Comparison of ENCODE assay signal across 18 mouse cellular contexts in genomic region chr19:55117991-55118390, GRCm38 (mm10).
"Had no signal": no experiment of that assay in that cellular context is flagged by ENCODE, and none has a peak within 500 bp of the region (broad histone marks: within the 10 kb centered on the region; RNA-seq: fewer than 3 reads in every experiment).

No protein-coding gene starts in this region.

- H3K4me3 ChIP-seq: midbrain, embryonic 10.5 days; midbrain, embryonic 13.5 days; myocyte; neural tube, embryonic 13.5 days; neural tube, embryonic 15.5 days had no signal

- H3K9me3 ChIP-seq: midbrain, embryonic 10.5 days; midbrain, embryonic 13.5 days; neural tube, embryonic 13.5 days; neural tube, embryonic 15.5 days had no signal

- ATAC-seq: midbrain, embryonic 13.5 days; midbrain, embryonic 16.5 days had no signal

- H3K9ac ChIP-seq: lung, embryonic 14.5 days; midbrain, embryonic 13.5 days; neural tube, embryonic 13.5 days; neural tube, embryonic 15.5 days had no signal

- H3K27ac ChIP-seq: midbrain, embryonic 10.5 days; midbrain, embryonic 13.5 days; neural tube, embryonic 13.5 days; neural tube, embryonic 15.5 days had no signal

- H3K27me3 ChIP-seq: midbrain, embryonic 13.5 days; neural tube, embryonic 13.5 days; neural tube, embryonic 15.5 days had no signal

- DNase-seq: lung, adult 18-20 months; lung, embryonic 14.5 days; lung, postnatal 10 days; lung, postnatal 4 days; retina, postnatal 1 day; right cerebral cortex, adult 18-20 months; right cerebral cortex, postnatal 25 days; right cerebral cortex, postnatal 4 days; spleen, adult 18-20 months; thymus, adult 18-20 months; thymus, postnatal 14 days; thymus, postnatal 36 days had no signal

- H3K4me2 ChIP-seq: lung, embryonic 14.5 days; midbrain, embryonic 13.5 days; neural tube, embryonic 13.5 days; neural tube, embryonic 15.5 days had no signal

- H3K36me3 ChIP-seq: midbrain, embryonic 10.5 days; midbrain, embryonic 13.5 days; neural tube, embryonic 13.5 days; neural tube, embryonic 15.5 days had no signal
